Mouse (Mus musculus) adrenal gland, postnatal 25 days (tissue): ENCODE data around the gene Ttll6. TPM values are rescaled to one million over a fixed set of nuclear protein-coding genes. Genes with fewer than 3 reads are reported as not detected.

ENCODE experiments used
- DNase-seq: peaks from one replicate; pipeline ENCODE4 v3.0.0; 2021; ENCODE audit warnings: mixed read lengths
- total RNA-seq: library from RNA; stranded (reverse); gene quantifications from 2 replicates; pipeline ENCODE4 v1.2.3, GENCODE M21; 2021

Gene Ttll6
- total RNA-seq, 1 experiment from 2014 or later = not detected

DNA sequence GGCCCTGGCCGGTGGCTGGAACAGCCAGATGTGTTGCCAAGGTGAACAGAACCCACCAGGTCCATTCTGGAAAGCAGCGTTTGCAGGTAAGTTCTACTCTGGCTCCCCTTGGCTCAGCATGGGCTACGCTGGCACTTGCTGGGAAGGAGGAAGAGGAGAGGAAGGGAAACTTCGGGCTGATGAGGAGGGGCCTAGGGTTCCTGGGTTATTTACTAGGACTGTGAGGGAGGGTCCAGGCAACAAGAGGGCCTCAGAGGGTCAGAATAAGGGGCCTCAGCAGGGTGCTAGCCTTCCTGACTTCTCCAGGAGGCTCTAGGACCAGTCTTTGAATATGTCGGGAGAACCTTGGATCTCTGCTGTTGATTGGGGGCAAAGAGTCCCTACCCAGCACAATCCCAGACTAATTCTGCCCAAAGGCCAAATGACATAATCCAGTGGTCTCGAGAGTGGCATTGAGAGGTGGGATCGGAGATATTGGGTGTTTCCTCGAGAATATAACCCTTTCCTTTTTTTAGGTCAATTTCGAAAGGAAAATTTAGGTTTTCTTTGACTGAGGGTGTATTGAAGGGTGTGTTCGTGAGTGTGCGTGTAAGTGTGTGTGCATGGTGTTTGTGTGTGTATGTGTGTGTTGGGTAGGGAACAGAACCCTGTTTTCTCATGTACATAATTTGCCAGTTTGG, 61.5 kb downstream of the Ttll6 start:
- no peak for DNase-seq

DNA sequence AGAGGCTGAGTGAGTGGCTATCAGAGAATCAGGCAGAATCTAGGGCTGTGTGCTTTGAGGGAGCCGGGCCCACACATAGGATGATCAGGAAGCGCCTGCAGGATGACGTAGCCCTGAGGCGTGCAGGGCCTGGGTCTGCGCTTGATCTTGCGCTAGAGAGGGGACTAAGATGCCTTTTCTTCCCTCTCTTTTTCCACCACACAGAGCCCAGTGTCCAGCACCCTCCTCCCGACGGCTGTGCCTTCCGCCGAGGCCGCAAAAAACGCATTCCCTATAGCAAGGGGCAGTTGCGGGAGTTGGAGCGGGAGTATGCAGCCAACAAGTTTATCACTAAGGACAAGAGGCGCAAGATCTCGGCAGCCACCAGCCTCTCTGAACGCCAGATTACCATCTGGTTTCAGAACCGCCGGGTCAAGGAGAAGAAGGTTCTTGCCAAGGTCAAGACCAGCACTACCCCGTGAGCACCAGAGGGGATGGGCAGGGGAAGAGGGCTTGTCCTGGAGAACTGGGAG, 62.2 kb downstream of the Ttll6 start:
- DNase-seq = no peak

DNA sequence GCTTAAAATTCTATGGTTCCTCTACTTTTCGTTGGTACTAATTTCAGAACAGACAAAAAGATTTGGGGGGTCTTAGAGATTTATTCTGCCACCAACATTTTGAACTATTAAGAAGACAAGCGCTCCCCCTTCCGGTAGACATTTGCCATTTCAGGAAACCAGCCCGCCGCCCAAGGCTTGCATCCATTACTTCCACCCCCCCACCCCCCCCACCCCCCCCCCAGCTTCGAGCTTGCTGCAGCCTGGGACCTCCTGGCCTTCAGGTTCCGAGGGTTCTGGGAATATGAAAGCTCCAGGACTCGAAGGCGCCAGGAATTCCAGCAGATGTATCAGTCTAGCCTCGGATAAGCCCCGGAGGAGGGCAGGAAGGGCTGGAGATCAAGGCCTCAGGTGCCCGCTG, 65.1 kb downstream of the Ttll6 start:
- DNase-seq = peak; percentile 24

DNA sequence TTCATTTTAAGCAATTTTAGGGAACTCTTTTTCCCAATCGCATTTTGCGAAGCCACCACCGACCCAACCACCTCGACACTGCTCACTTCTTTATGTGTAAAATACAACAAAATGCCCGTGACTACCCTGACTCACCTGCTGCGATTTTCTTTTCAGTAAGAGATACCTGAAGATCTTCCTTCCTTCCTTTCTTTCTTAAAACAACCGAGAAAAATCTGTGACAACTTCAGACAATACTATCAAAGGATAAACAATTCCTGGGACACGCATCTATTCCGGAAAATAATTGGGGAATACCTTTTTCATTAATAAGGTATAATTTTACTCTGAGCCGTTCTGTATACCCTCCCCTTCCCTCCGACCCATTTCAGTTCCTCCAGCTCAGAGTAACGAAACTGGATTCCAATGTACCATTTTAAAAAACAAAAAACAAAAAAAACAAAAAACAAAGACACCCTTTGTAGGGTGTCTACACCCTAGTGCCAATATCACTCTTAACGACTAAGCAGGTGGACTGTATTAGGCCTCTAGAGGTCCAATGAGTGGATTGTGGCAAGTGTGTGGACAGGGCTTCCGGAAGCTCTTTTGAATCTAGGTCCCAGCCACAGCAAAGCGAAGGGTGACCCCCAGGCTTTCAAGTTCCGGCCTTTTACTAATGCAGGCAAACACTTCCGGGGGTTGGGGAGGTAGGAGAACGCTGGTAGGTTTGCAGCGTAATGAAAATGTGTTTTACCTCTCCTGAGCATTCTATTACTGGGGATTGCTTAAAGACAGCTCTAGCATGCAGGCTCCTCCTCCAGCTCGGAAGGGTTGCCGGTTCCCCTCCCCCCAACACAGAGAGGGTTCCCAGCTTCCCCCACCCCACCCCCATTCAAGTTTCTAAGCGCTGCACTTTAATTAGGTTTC, 65.8 kb downstream of the Ttll6 start:
- no peak for DNase-seq

DNA sequence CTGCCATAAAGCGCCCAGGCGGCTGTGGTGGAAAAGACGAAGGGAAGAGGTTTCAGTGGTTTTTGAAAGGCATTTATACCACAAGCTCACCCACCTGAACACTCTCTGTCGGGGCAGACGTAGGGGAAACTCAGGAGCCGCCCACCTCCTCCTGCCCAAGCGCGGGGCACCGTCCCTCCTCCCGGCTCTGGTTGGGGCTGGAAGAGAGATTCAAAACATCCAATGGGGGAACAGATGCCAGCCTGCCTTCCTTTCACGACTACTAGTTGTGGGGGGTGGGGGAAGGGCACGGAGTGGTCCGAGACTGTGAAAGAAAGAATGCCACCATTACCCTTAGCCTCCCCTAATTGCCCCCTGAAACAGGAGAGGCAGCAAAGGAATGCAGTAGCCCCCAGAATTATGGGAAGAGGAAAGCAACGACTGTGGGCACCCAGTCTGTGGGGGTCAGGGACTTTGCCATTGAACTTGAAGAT, 66.6 kb downstream of the Ttll6 start:
- no peak for DNase-seq

DNA sequence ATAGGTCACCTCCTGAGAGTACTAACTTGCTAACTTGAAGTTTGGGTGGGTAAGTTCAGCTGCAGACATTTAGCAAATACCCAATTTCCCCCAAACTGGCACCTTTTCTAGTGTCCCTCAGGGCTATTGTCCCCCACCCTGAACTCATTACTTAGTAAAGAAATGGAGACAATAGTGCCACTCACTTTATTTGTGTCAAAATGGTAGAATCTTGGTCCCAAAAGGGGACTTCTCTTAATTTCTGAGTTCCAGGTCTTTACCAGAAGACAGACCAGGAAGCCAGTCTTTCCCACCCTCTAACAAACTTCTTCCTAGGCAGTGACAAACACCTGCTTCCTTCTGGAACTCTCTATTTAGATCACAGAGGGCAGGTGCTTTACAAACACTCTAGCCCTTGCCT, 68.2 kb downstream of the Ttll6 start:
- no peak for DNase-seq

DNA sequence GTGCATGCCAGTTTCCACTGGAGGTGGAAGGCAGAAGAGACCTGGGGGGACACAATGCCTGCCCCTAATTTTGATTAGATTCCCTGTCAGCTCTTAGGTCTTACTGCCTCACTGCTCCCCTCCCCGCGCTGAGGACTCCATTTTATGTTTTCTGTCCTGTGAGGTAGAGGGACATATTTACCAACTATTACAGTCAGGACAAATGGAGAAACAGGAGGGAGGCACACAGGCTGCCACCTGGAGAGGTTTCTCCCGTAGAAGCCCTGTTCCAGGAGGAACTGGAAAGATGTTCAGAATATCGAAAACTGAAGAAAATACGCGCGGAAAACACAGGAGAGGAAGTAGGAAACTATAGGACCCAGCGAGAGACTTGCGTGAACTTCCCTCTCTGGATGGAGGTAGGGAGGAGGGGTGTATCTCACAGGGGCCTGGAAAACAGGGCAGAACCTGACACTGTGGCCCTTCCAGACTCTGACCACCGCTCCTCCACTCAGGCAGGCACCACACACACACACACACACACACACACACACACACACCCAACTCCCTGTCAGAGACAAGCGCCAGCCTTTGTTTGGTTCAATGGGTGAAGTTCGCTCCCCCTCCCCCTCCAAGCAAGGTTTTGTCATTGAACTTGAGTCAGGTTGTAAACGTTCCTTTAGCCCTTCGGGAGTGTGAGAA, 69.0 kb downstream of the Ttll6 start:
- no peak for DNase-seq

DNA sequence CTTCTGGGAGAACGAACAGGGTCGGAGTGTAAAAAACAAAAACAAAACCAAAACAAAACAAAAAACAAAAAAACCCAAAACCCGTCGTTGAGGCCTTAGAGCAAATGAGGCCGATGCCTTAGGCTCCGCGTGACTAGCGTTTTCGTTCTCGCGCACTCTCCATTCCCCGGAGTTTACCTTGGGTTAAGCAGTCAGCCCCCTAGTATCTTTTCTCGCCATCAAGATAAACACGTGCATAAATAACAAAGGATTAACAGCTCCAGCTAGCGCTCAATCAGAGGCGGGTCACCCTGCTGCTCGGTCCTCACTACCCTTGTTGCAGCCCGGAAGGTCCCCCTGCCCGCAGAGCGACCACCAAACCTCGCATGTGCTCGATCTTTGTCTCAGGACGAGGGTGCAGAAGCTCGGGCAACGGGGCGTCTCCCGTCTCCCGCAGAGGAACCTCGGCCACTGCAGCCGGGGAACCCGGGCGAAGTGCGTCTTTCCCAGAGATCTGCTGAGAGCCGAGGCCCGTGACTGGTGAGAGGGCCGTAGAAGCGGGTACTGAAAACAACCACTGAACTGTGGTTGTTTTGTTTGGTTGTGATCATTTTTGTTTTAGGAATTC, 69.7 kb downstream of the Ttll6 start:
- peak; percentile 18 for DNase-seq

DNA sequence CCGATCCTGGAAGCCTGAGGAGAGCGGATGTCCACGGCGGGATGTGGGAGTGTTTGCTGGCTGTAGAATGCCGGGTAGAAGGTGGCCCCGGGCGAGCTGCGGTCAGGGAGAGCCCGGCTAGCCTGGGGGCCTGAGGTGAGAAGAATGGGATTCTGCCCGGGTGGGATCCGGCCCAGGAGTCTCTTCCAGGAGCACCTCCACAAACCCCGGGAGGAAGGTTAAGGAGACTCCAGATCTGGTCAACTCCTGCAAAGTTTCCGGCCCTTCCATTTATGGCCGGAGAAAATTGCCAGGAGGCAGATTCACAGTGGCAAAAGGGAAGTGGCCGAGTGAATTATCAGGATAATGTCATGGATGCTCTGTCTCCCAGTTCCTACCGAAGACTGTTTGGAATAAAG, 70.2 kb downstream of the Ttll6 start:
- no peak for DNase-seq

DNA sequence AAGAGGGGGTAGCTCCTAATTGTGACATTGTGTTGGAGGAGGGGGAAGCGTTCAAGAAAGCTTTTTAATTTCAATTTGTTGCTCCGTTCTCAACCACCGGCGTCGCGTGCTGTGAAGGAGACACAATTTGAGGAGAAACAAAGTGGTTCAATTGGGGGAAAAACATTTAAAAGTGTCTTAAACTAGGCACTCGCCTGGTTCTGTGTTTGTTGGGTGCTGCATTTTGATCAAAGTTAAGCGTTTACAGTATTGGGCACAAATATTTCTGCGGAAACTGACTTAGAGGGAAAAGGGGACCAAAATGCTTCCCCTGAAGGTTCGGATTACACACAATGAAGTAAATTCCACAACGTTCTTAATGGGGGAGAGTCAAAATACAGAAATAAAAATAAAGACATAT, 70.8 kb downstream of the Ttll6 start:
- no peak for DNase-seq

DNA sequence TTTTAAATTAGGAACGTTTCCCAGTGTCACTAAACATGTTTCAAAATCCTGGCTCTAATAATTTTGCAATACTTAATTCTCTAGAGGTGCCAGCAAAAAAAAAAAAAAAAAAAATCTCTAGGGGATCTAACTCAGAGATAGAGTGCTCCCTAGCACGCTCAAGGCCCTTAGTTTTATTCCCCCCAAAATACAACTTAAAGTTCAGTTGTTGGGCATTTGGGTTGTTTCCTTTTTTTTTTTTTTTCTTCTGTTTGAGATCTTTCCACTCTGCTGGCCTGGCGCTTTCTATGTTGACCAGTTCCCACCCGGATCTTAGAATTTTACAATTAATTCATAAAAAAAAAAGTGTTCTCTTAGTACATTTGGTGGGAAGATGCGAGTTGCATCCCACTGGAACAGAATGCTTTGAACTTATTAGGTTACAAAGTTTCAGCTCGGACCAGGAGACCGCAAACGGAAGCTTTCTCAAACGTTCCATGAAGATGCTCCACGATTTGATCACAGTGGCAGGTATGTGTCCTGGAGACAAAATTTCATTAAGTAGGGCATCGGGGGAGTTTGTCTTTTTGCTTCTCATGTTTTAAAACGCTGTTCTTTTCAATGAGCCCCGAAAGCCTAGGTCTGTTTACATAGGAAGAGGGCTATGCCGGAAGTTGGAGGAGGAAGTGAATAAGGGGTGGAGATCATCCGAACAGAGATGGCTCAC, 72.0 kb downstream of the Ttll6 start:
- DNase-seq = no peak

Other genes starting within 250 kb of the Ttll6 start
- gene B4galnt2, start 218.9 kb upstream of the Ttll6 start, total RNA-seq = not detected in 2 replicates
- gene Igf2bp1, start 127.8 kb upstream of the Ttll6 start, total RNA-seq = 3.9 and 5.1 TPM in 2 replicates
- gene Gip, start 109.2 kb upstream of the Ttll6 start, total RNA-seq = not detected in 2 replicates
- 85.0 and 87.0 TPM in 2 replicates for gene Snf8, start 98.9 kb upstream of the Ttll6 start, total RNA-seq
- gene Ube2z, start 68.4 kb upstream of the Ttll6 start, total RNA-seq = 46.2 and 48.4 TPM in 2 replicates
- gene Atp5g1, start 58.1 kb upstream of the Ttll6 start, total RNA-seq = 260 and 278 TPM in 2 replicates
- gene Calcoco2, start 21.8 kb upstream of the Ttll6 start, total RNA-seq = not detected in 2 replicates
- not detected in 2 replicates for gene Hoxb13, start 60.5 kb downstream of the Ttll6 start, total RNA-seq
- gene Hoxb9, start 137.7 kb downstream of the Ttll6 start, total RNA-seq = 202 and 263 TPM in 2 replicates
- gene Hoxb8, start 148.1 kb downstream of the Ttll6 start, total RNA-seq = 84.9 and 94.6 TPM in 2 replicates
- 54.7 and 58.6 TPM in 2 replicates for gene Hoxb7, start 152.8 kb downstream of the Ttll6 start, total RNA-seq
- 74.4 and 78.8 TPM in 2 replicates for gene Hoxb6, start 158.7 kb downstream of the Ttll6 start, total RNA-seq
- gene Hoxb5, start 169.6 kb downstream of the Ttll6 start, total RNA-seq = 36.5 and 36.8 TPM in 2 replicates
- 27.6 and 31.5 TPM in 2 replicates for gene Hoxb4, start 184.5 kb downstream of the Ttll6 start, total RNA-seq
- 33.0 and 40.1 TPM in 2 replicates for gene Hoxb3, start 189.5 kb downstream of the Ttll6 start, total RNA-seq
- 24.0 and 25.6 TPM in 2 replicates for gene Hoxb2, start 216.7 kb downstream of the Ttll6 start, total RNA-seq
- gene Hoxb1, start 232.0 kb downstream of the Ttll6 start, total RNA-seq = not detected in 2 replicates